Mouse (Mus musculus): ENCODE measurements at regions not wholly inside any gene's neighbourhood (a gene's known extent, or its start where the extent isn't known, plus 50 kb on each side); places are given as distances from the start of the nearest gene placed in this dataset.
A peak's percentile ranks its signal among the peaks of the same experiment; 100 is the strongest.
"Not testable (repeated sequence)": the region's sequence is repeated elsewhere in the genome, so short reads cannot be mapped to it uniquely, and the experiment has no call there.

DNA sequence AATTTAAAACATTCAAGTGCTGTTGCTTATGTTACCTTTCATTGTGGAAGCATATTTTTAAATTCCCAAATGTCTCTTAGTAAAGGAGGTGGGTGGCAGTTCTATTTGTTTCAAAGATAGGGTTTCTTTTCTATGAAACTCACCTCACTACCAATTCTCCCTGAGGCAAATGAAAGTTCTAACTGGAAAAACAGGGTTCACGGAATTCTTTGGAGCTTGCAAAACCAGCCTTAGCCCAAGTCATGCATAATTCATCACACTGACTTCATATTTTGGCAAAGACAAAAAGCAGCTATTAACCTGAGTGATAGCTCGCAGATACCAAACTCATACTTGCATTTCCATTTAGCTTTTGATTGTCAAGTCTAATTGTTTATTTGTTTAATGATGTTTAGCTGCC is 73.8 kb downstream of the Dio2 start:
- no peak for DNase-seq (ENCODE audit: extremely low read depth, insufficient read length, low spot score)

DNA sequence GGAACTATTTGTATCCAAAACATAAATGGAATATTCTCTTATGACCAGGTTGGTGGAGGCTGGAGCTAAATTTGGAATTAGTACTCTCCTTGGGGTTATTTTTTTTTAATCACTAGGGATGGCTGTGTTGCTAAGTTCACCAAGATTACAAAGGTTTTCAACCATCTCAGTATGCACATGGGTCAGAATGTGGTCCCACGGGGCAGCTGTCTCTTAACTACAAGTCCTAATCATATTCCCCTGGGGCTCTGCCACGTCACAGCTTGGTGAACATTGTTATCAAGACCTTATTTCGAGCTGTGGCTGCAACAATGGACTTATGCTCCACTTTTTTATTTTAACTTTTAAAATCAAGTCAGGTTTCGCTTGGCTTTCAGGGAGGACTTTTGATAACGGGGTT is 92.8 kb downstream of the Dio2 start:
- DNase-seq (ENCODE audit: extremely low read depth, insufficient read length, low spot score), result no peak

DNA sequence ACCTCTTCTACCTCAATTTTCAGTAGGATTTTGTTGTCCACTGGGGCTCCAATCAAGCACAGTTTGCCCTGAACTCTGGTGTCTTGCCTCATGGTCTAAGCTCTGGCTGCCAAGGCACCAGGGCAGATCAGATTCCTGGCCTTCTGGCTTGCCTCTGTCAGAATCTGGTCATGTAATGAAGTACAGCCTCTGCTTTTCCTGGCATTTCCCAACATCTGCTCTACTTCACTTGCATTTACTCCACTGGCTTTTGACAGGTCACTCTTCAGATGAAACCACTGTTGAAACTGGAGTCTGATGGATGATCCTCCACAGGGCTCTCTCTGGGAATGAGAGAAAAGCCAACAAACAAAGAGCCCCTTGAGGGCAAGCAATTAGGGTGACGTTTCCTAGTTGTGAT is 94.3 kb downstream of the Dio2 start:
- no peak for DNase-seq (ENCODE audit: extremely low read depth, insufficient read length, low spot score)

DNA sequence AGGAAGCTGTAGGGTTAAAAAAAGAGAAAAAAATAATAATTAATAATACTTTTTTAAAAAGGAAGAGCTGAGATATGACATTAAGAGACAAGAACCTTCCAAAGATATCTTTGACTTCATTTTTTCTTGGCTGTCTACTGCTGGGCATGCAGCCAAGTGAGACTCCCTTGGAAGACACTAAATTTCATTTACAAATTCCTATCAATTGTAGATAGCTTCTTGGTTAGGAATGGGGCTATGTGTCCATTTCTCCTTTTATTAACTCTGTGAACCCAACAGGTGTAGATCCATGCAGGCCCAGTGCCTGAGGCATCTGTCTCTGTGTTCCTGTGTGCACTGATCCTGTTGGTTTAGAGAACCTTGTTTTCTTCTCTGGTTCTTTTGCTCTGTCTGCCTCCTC is 113.4 kb downstream of the Dio2 start:
- DNase-seq (ENCODE audit: extremely low read depth, insufficient read length, low spot score), result no peak

DNA sequence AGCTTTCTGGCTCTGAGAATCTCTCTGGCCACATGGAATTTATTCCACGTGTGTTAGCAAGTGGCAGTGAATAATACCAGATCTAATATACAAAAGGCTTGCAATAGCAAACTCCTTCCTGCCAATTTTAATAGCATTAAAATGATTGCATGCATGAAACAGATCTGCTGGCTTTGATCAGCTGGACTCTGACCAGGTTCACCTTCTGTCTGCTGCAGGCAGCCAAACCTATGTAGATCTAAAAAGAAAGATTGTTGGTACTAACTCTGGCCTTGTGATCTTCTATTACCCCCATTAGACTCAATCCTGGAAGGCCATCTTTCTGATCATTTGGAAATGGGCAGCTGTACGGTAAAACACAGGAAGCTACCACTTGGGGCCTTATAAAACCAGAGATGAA is 114.8 kb downstream of the Dio2 start:
- no peak for DNase-seq (ENCODE audit: extremely low read depth, insufficient read length, low spot score)

DNA sequence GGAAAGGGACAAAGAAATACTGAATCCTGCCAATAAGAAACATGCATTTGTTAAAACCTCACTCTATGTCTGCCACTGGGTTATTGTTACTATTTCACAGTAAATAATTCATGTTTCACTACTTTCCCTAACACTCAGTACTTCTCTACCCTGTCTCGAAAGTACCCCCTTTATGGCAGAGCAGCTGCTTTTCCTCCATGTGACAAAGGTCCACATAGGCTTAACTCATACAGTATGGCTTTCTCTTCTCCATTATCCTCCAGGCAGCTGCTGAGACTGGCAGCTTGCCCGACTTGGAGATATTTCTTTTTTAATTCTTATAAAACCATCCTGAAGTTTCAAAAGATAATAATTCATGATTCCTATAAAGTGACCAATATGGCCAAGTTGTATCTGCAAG is 129.4 kb downstream of the Dio2 start:
- no peak for DNase-seq (ENCODE audit: extremely low read depth, insufficient read length, low spot score)

DNA sequence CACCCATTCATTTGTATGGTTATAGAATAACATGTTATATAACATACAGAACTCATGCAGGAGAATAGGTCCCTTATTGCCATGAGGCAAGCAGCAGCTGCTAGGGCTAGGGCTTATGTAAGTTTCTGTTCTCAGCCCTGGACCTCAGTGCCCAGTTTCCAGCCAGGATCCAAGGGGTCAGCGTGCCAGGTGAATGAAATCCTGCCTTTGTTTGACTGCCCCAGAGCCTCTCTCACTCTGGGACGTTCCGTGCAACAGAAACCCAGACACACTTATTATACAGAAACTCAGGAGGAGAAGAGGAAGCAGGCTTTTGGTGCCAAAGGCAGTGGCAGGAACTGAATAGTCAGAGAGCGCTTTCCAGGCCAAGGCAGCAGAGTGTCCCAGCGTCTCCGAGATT is 130.3 kb downstream of the Dio2 start:
- DNase-seq (ENCODE audit: extremely low read depth, insufficient read length, low spot score), result no peak

DNA sequence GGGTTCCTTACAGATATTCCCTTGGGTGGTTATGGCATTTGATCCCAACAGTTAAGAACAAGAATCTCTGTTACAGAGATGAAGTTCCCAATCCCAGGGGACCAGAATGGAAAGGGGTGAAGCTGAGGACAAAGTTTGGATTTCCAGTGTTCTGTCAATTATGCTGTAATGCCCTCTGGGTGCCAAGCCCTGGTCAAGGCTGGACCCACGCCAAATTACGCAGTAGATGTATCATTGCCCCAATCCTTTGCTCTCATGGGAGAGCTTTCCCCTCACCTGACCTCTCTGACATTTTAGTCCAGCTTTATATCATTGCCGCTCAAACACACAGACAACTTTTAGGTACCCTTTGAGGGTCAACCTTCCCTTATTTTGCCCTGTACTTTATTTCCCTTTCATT is 158.2 kb downstream of the Dio2 start:
- no peak for DNase-seq (ENCODE audit: extremely low read depth, insufficient read length, low spot score)

DNA sequence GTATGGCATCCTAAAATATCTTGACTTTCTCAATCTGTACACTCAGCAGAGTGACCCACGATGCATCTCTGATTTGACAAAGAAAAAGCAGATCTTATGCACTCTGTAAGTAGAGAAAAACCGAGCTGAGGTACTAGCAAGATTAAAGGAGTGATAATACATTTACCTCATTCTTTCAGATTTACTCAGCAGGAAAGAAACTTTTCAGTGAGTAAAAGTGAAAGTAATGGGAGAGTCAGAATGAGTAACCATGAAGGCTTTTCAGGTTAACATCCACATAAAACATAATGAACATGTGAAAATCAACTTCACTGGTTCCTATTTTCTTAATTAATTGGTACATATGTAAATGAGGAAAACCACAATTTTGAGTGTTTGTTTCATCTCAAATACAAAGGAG is 162.1 kb downstream of the Dio2 start:
- no peak for DNase-seq (ENCODE audit: extremely low read depth, insufficient read length, low spot score)

DNA sequence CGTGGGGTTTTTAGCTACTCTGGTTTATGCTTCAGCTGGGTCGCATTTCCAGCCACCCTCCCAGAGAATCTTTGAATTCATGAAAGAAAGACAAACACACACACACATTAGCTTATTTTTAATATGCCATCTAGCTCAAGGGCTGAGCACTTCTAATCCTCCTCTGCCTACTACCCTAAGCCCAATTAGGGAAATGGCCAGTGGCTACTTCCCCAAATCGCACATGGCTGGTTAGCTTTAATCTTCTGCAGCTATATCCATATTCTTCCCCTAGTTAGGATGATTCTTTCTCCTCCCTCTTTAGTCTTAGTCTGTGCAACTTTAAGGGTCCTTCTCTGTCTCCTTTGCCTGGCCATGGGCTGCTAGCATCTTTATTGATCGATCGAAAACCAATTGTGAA is 166.3 kb downstream of the Dio2 start:
- no peak for DNase-seq (ENCODE audit: extremely low read depth, insufficient read length, low spot score)

DNA sequence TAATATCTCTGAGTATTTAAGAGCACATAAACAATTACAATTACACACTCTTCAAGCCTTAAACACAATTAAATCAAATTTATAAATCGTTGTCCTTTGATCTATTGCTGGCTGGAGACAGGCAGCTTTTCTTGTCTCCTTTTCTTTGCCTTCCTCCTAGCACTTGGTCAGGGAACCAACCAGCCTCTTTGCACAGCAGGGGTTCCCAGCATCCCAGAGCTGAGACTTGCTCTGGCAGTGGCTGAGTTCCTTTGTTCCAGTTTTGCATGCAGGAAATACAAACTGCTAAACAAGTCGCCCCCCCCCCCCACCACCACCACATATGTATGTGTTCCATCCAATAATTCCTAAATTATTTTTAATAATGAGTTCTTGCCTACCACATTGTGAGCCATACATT is 166.7 kb downstream of the Dio2 start:
- no peak for DNase-seq (ENCODE audit: extremely low read depth, insufficient read length, low spot score)

DNA sequence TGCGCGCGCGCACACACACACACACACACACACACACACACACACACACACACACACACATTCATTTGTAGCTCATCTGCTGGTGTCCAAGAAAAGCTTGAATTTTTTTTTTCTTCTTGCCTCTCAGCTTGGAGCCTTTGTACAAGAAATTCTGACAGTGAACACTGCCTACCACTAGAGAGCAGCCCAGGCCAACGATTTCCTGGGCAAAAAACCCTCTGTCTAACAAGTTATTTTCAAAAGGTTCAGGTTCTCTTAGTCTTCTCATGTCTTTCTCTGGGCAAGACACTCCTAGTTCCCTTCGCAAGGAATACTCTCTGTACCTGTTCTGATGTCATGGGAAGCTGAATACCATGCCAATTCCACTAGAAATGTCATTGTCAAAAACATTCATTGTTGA is 171.9 kb downstream of the Dio2 start:
- no peak for DNase-seq (ENCODE audit: extremely low read depth, insufficient read length, low spot score)

DNA sequence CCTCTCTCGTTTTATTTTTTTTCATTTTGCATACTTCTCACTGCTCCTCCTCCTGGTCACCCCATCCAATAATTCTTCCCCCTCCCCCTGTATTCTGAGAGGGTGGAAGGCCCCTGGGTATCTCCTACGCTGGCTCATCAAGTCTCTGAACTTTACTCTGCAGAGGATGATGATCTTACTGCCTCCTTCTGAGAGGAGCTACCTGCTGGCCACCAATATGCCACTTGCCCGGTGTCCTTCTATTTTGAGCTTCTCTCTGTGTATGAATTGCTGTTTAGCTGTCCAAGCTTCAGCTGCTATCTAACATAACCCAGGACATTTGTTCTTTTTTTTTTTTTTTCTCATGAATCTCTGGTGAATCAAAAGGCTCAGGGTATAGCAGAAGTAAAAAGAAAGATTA is 173.2 kb downstream of the Dio2 start:
- DNase-seq (ENCODE audit: extremely low read depth, insufficient read length, low spot score), result no peak

DNA sequence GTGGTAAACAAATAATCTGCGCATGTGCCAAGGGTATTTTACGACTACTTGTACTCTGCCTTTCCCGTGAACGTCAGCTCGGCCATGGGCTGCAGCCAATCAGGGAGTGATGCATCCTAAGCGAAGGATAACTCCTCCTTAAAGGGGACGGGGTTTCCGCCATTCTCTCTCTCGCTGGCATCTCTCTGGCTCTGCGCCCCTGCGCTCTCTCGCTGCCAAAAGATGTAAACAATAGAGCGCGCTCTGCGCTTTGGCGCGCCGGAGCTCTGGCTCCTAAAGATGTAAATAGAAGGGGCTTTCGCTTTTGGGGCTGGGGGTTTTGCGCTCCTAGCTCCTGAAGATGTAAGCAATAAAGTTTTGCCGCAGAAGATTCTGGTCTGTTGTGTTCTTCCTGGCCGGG is 173.6 kb downstream of the Dio2 start:
- not testable (repeated sequence) for DNase-seq (ENCODE audit: extremely low read depth, insufficient read length, low spot score)

DNA sequence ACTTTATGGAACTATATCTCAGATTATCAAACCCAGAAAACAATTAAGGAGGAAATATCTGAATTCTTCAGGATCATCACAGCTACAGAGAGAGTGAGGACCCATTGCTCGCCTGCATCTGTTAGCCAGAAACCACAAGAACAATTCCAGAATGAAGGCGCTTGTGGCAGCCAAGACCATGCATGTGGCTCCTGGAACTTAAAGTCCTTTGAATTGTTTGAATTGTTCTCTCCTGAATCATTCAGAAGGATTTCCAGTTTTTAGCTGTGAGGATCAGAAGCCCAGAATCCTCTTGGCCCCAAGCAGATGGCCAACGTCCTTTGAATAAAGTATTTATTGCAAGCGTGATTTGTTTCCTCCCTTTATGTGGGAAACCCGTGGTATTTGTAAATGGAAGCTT is 195.9 kb downstream of the Dio2 start:
- DNase-seq (ENCODE audit: extremely low read depth, insufficient read length, low spot score), result peak; percentile 6

All from 3134 (cell line).